Mouse (Mus musculus) stomach, embryonic 16.5 days (tissue): Measurements from ENCODE around the gene Klrg1. TPM values are rescaled to one million over a fixed set of nuclear protein-coding genes. Genes with fewer than 3 reads are reported as not detected.

ENCODE experiments used
- ATAC-seq: fragments of 200-750 bp; cut with Nextera tagmentation; 2 replicates; pipeline ENCODE4 v1.8.0; 2017; ENCODE audit warnings: moderate number of reproducible peaks, moderate TSS enrichment; ENCODE audit not compliant: insufficient read depth, low FRiP score
- H3K27ac ChIP-seq: fragments of 300-500 bp; sonication (generic); 2 replicates; pipeline ENCODE4 v1.5.1; 2014; ENCODE audit warnings: low read length
- H3K27me3 ChIP-seq: fragments of 300-500 bp; sonication (generic); 2 replicates; pipeline ENCODE4 v1.6.1; 2014; ENCODE audit warnings: low read length, control low read depth, mixed read lengths; ENCODE audit not compliant: control insufficient read depth, insufficient read depth
- H3K36me3 ChIP-seq: fragments of 300-500 bp; sonication (generic); 2 replicates; pipeline ENCODE4 v1.6.1; 2014; ENCODE audit warnings: low read length; ENCODE audit not compliant: control insufficient read depth, insufficient read depth
- H3K4me1 ChIP-seq: fragments of 300-500 bp; sonication (generic); 2 replicates; pipeline ENCODE4 v1.6.1; 2014; ENCODE audit warnings: low read length, control low read depth, mixed read lengths; ENCODE audit not compliant: control insufficient read depth, insufficient read depth
- H3K4me2 ChIP-seq: fragments of 300-500 bp; sonication (generic); 2 replicates; pipeline ENCODE4 v1.6.1; 2014; ENCODE audit warnings: low read depth, low read length, mixed read lengths
- H3K4me3 ChIP-seq: fragments of 300-500 bp; sonication (generic); replicated peaks from 2 replicates; pipeline ENCODE4 v1.5.1; 2014; ENCODE audit warnings: mild to moderate bottlenecking, low read length
- H3K9ac ChIP-seq: fragments of 300-500 bp; sonication (generic); 2 replicates; pipeline ENCODE4 v1.6.1; 2014; ENCODE audit warnings: low read length
- H3K9me3 ChIP-seq: fragments of 300-500 bp; sonication (generic); replicated peaks from 2 replicates; pipeline ENCODE4 v1.6.1; 2016; ENCODE audit warnings: low read length, control low read depth; ENCODE audit not compliant: control insufficient read depth
- WGBS: fragments of 180-500 bp; shearing (Covaris S2); extraction: QIAGEN DNeasy Blood & Tissue Kit; methylation state at CpG from one replicate; pipeline ENCODE4 v1.1.7; 2014; 5-methylcytosine and 5-hydroxymethylcytosine counted together
- polyA plus RNA-seq: library from polyadenylated mRNA; unstranded; fragments of >200 nt; fragmentation: Nextera tagmentation; extraction: Ambion mirVana; gene quantifications from 2 replicates; pipeline ENCODE4 v1.2.1, GENCODE M21; 2015

Gene Klrg1
- polyA plus RNA-seq, 1 experiment from 2014 or later: not detected

GRCm38 (mm10) chr6:122284823-122285222 lies 2.1 kb upstream of the Klrg1 start:
- no peak overlapping the region for H3K9ac ChIP-seq
- H3K4me1 ChIP-seq: no peaks in the 10 kb centered on the region
- ATAC-seq: no peak
- WGBS: 52% methylated on average over 1 of the region's 1 CpGs
- H3K27ac ChIP-seq: no peak overlapping the region
- H3K4me3 ChIP-seq: no peak overlapping the region
- no peaks in the 10 kb centered on the region for H3K27me3 ChIP-seq
- H3K4me2 ChIP-seq: no peak overlapping the region
- H3K9me3 ChIP-seq: no peaks in the 10 kb centered on the region
- H3K36me3 ChIP-seq: no peaks in the 10 kb centered on the region

DNA sequence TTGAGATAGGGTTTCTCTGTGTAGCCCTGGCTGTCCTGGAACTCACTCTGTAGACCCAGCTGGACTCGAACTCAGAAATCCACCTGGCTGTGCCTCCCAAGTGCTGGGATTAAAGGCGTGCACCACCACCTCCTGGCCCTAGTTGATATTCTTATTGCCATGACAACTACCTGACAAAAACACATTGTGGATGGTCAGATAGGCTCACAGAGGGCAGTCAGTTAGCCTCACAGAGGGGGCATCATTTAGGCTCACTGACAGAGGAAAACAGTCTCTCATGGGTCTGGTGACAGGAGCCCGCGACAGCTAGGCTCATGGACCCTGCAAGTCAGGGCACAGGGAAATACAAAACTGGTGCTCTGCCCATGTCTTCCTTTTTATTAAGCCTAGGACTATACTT lies 1.6 kb upstream of the Klrg1 start:
- H3K27me3 ChIP-seq: no peaks in the 10 kb centered on the region
- H3K27ac ChIP-seq: no peak overlapping the region
- no peaks in the 10 kb centered on the region for H3K36me3 ChIP-seq
- no peaks in the 10 kb centered on the region for H3K4me1 ChIP-seq
- H3K4me3 ChIP-seq: no peak overlapping the region
- no peaks in the 10 kb centered on the region for H3K9me3 ChIP-seq
- no peak overlapping the region for H3K4me2 ChIP-seq
- no peak overlapping the region for H3K9ac ChIP-seq
- WGBS: 81% methylated on average over 4 of the region's 4 CpGs
- ATAC-seq: no peak

DNA sequence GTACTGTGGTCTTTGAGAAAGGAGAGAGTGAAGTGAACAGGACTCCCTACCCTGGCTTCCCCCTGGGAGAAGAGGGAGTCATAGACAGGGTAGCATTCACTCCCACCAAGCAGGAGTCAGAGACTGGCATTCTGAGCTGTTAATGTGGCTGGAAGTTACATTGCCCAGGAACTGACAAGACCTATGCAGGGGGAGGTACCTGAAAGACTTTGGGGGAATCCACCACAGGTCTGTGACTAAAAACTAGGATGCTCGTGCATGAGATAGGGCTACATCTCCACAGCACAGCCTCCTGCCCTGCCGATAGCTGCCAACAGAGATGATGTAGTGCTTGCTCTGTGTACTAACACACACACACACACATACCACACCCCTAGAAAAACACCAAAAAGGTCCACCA lies 747 bp upstream of the Klrg1 start:
- no peaks in the 10 kb centered on the region for H3K4me1 ChIP-seq
- no peak overlapping the region for H3K9ac ChIP-seq
- no peaks in the 10 kb centered on the region for H3K9me3 ChIP-seq
- no peaks in the 10 kb centered on the region for H3K27me3 ChIP-seq
- WGBS: 75% methylated on average over 2 of the region's 2 CpGs
- no peak overlapping the region for H3K4me3 ChIP-seq
- H3K4me2 ChIP-seq: no peak overlapping the region
- ATAC-seq: no peak
- H3K36me3 ChIP-seq: no peaks in the 10 kb centered on the region
- H3K27ac ChIP-seq: no peak overlapping the region

- WGBS: 84% methylated on average over 7 of the region's 7 CpGs
- no peaks in the 10 kb centered on the region for H3K36me3 ChIP-seq
- H3K27me3 ChIP-seq: no peaks in the 10 kb centered on the region
- H3K9me3 ChIP-seq: no peaks in the 10 kb centered on the region
- no peak overlapping the region for H3K4me3 ChIP-seq
- no peak overlapping the region for H3K4me2 ChIP-seq
- H3K27ac ChIP-seq: no peak overlapping the region
- no peak for ATAC-seq
- H3K4me1 ChIP-seq: no peaks in the 10 kb centered on the region
- H3K9ac ChIP-seq: no peak overlapping the region
Observed at GRCm38 (mm10) chr6:122276565-122276964, 6.1 kb downstream of the Klrg1 start.

GRCm38 (mm10) chr6:122274546-122274945 lies 8.1 kb downstream of the Klrg1 start:
- H3K27me3 ChIP-seq: no peaks in the 10 kb centered on the region
- H3K4me2 ChIP-seq: no peak overlapping the region
- ATAC-seq: no peak
- H3K9me3 ChIP-seq: no peaks in the 10 kb centered on the region
- H3K36me3 ChIP-seq: no peaks in the 10 kb centered on the region
- H3K4me1 ChIP-seq: no peaks in the 10 kb centered on the region
- no peak overlapping the region for H3K27ac ChIP-seq
- no peak overlapping the region for H3K4me3 ChIP-seq
- no peak overlapping the region for H3K9ac ChIP-seq
- WGBS: 42% methylated on average over 5 of the region's 5 CpGs

DNA sequence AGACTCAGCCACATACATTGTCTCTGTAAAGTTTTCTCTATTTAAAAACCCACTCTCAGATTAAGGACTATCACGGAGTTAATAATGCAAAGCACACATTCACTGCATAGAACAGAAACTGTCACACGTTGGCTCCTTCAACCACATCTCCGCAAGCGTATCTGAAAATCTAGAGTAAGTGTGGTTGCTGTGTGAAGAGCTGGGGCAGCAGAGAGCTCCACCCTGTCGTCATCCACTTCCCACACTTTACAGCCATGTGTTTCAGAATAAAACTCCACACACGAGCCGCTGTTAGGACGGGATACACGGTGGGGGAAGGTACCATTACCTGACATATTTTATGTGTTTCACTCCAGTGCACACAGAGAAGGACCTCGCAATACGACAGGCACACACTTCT lies 12.5 kb downstream of the Klrg1 start:
- WGBS: 74% methylated on average over 11 of the region's 11 CpGs
- ATAC-seq: no peak
- Histone ChIP-seq H3K9me3 (no peaks in the 10 kb centered on the region), H3K36me3 (no peaks in the 10 kb centered on the region), H3K4me3 (no peak overlapping the region), H3K4me1 (no peaks in the 10 kb centered on the region), H3K27ac (no peak overlapping the region), H3K27me3 (no peaks in the 10 kb centered on the region), H3K4me2 (no peak overlapping the region), H3K9ac (no peak overlapping the region)

DNA sequence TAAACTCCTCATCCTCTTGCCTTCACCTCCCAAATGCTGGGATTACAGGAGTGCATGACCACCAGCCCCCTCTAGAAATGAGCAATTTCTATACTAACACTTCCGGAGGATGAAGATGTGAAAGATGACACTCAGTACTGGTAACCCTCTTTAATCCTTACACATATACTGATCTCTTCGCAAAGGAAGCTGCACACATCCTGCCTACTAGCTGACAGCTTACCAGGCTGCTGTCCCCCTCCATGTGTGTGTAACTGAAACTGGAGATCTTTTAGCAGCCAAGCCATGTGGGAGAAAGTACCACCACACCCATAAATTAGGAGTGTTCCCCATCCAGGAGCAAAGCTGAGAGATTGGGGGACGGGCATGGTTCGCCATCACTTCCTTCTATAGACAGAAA lies 13.5 kb downstream of the Klrg1 start:
- Histone ChIP-seq H3K9ac (no peak overlapping the region), H3K9me3 (no peaks in the 10 kb centered on the region), H3K4me2 (no peak overlapping the region), H3K4me1 (no peaks in the 10 kb centered on the region), H3K27me3 (no peaks in the 10 kb centered on the region), H3K4me3 (no peak overlapping the region), H3K27ac (no peak overlapping the region), H3K36me3 (no peaks in the 10 kb centered on the region)
- WGBS: 84% methylated on average over 4 of the region's 4 CpGs
- no peak for ATAC-seq

- Histone ChIP-seq H3K4me1 (no peaks in the 10 kb centered on the region), H3K4me2 (no peak overlapping the region), H3K9ac (no peak overlapping the region), H3K4me3 (no peak overlapping the region), H3K36me3 (no peaks in the 10 kb centered on the region), H3K27ac (no peak overlapping the region), H3K9me3 (no peaks in the 10 kb centered on the region), H3K27me3 (no peaks in the 10 kb centered on the region)
- ATAC-seq: no peak
- WGBS: 41% methylated on average over 3 of the region's 3 CpGs
Observed at GRCm38 (mm10) chr6:122268561-122268960, 14.1 kb downstream of the Klrg1 start.

- WGBS: 88% methylated on average over 8 of the region's 8 CpGs
- Histone ChIP-seq H3K4me3 (no peak overlapping the region), H3K9ac (no peak overlapping the region), H3K27ac (no peak overlapping the region), H3K9me3 (no peaks in the 10 kb centered on the region), H3K4me1 (no peaks in the 10 kb centered on the region), H3K27me3 (no peaks in the 10 kb centered on the region), H3K4me2 (no peak overlapping the region), H3K36me3 (no peaks in the 10 kb centered on the region)
- no peak for ATAC-seq
Observed at GRCm38 (mm10) chr6:122262543-122262942, 20.1 kb downstream of the Klrg1 start.

DNA sequence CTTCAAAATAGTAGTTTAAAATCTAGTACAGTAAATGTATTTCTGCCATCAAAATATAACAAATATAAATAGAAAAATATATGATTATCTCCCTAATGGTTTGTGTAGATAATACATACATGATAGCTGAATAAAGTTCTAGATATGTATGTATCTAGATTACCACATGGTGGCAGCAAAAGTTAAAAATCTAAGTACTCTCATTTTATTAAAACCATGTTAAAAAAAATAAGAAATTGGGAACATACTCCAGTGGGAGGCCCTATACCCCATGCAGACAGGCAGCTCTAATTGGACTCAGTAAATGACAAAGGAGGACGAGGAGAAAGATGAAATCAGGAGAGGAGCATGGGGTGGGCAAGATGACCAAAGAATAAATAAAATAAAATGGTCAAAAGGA lies 30.5 kb downstream of the Klrg1 start:
- Histone ChIP-seq H3K27me3 (no peaks in the 10 kb centered on the region), H3K36me3 (no peaks in the 10 kb centered on the region), H3K9me3 (no peaks in the 10 kb centered on the region), H3K9ac (no peak overlapping the region), H3K27ac (no peak overlapping the region), H3K4me1 (no peaks in the 10 kb centered on the region), H3K4me2 (no peak overlapping the region), H3K4me3 (no peak overlapping the region)
- ATAC-seq: no peak
- WGBS: 54% methylated on average over 1 of the region's 1 CpGs
